10 mouse cellular contexts compared by ENCODE assay signal in genomic region chr11:67652893-67653255, GRCm38 (mm10). TPM values are rescaled to one million over a fixed set of nuclear protein-coding genes. Genes with fewer than 3 reads are reported as not detected.
DNase-seq lines count a peak whose midpoint lies in the region; ATAC-seq and TF ChIP-seq lines count a peak whose summit lies in the region.
"Had no signal": no experiment of that assay in that cellular context is flagged by ENCODE, and none has a peak within 500 bp of the region (broad histone marks: within the 10 kb centered on the region; RNA-seq: fewer than 3 reads in every experiment).

No protein-coding gene starts in this region.

- WGBS in embryonic facial prominence, embryonic 13.5 days: 40% methylated on average over 6 of the region's 6 CpGs
- WGBS in limb, embryonic 14.5 days: 59% methylated on average over 5 of the region's 6 CpGs
- WGBS in thymus, adult 2 months: 41% methylated on average over 6 of the region's 6 CpGs

- intact Hi-C loops in left cerebral cortex, adult 2 months (cut with DNase I): no loop called here

- no peaks in the 10 kb centered on the region; the same call in 1 of the 2 replicates for H3K27me3 ChIP-seq in embryonic facial prominence, embryonic 13.5 days
- H3K27me3 ChIP-seq in limb, embryonic 14.5 days (ENCODE audit: control insufficient read depth, insufficient read depth, low read length): no peaks in the 10 kb centered on the region
- H3K27me3 ChIP-seq in thymus, adult 2 months (ENCODE audit: control insufficient read depth, insufficient read depth, low read length): no peaks in the 10 kb centered on the region

- peak overlapping the region; percentile 41 for H3K4me2 ChIP-seq in embryonic facial prominence, embryonic 13.5 days
- H3K4me2 ChIP-seq in limb, embryonic 14.5 days (replicated peaks; ENCODE audit: low read depth, low read length, severe bottlenecking): peak overlapping the region; percentile 5; the same call in 1 of the 2 replicates

- no peak for TF ChIP-seq CTCF in left cerebral cortex, adult 2 months (IDR thresholded peaks at IDR 0.05)
- TF ChIP-seq CTCF in thymus, adult 2 months (IDR thresholded peaks at IDR 0.05; ENCODE audit: borderline replicate concordance, control insufficient read depth, extremely low read depth, insufficient read depth, low read length, poor library complexity): no peak

- DNase-seq in left cerebral cortex, adult 2 months (ENCODE audit: extremely low spot score in 1 of 2, low spot score in 2 of 2): no peak
- no peak for DNase-seq in left cerebral cortex, adult 11 months (ENCODE audit: low spot score)
- no peak for DNase-seq in limb, embryonic 14.5 days (ENCODE audit: low spot score)
- peak; percentile 56 for DNase-seq in retina, embryonic 14.5 days (ENCODE audit: low spot score)
- DNase-seq in B cell, adult 2 months: no peak
- no peak for DNase-seq in thymus, adult 2 months
- DNase-seq: heart, adult 2 months; kidney, adult 9 months had no signal

- no peaks in the 10 kb centered on the region for H3K9me3 ChIP-seq in embryonic facial prominence, embryonic 13.5 days
- no peaks in the 10 kb centered on the region for H3K9me3 ChIP-seq in limb, embryonic 14.5 days (ENCODE audit: control insufficient read depth, low read length)

- H3K36me3 ChIP-seq in embryonic facial prominence, embryonic 13.5 days: no peaks in the 10 kb centered on the region
- no peaks in the 10 kb centered on the region for H3K36me3 ChIP-seq in limb, embryonic 14.5 days (ENCODE audit: control insufficient read depth, insufficient read depth, low read length)
- H3K36me3 ChIP-seq in thymus, adult 2 months (ENCODE audit: control insufficient read depth, insufficient read depth, low read length): no peaks in the 10 kb centered on the region

- ATAC-seq in embryonic facial prominence, embryonic 13.5 days (ENCODE audit: insufficient number of reproducible peaks, insufficient read depth, low FRiP score, low TSS enrichment, low read depth): no peak
- ATAC-seq in limb, embryonic 14.5 days (ENCODE audit: low FRiP score, low read depth): no peak

- peak overlapping the region; percentile 82 for H3K27ac ChIP-seq in left cerebral cortex, adult 2 months
- no peak overlapping the region for H3K27ac ChIP-seq in embryonic facial prominence, embryonic 13.5 days
- H3K27ac ChIP-seq in limb, embryonic 14.5 days (replicated peaks; ENCODE audit: low read depth, low read length): no peak overlapping the region
- H3K27ac ChIP-seq in thymus, adult 2 months (ENCODE audit: control insufficient read depth, insufficient read depth, low read length): no peak overlapping the region
- H3K27ac ChIP-seq: heart, adult 2 months had no signal

- peaks cover 16% of the 10 kb centered on the region for H3K4me1 ChIP-seq in embryonic facial prominence, embryonic 13.5 days
- H3K4me1 ChIP-seq in limb, embryonic 14.5 days (ENCODE audit: control insufficient read depth, insufficient read depth, low read length): peaks cover 3% of the 10 kb centered on the region
- H3K4me1 ChIP-seq in thymus, adult 2 months (replicated peaks; ENCODE audit: control insufficient read depth, insufficient read depth, low read length): no peaks in the 10 kb centered on the region

- no peak for TF ChIP-seq POLR2A in limb, embryonic 14.5 days (IDR thresholded peaks at IDR 0.05; ENCODE audit: borderline replicate concordance, extremely low read depth, insufficient read depth, insufficient read length)
- TF ChIP-seq POLR2A in thymus, adult 2 months (IDR thresholded peaks at IDR 0.05; ENCODE audit: control insufficient read depth, extremely low read depth, insufficient read depth, low read length, poor library complexity): no peak

- peak overlapping the region; percentile 32 for H3K4me3 ChIP-seq in left cerebral cortex, adult 2 months
- no peak overlapping the region for H3K4me3 ChIP-seq in embryonic facial prominence, embryonic 13.5 days
- no peak overlapping the region for H3K4me3 ChIP-seq in limb, embryonic 14.5 days (replicated peaks; ENCODE audit: low read length)
- no peak overlapping the region for H3K4me3 ChIP-seq in thymus, adult 2 months (ENCODE audit: control insufficient read depth, insufficient read depth, low read length)
- H3K4me3 ChIP-seq: heart, adult 2 months had no signal

- H3K9ac ChIP-seq in embryonic facial prominence, embryonic 13.5 days: 0 out of 2 replicates have a peak overlapping the region, but pooled peaks have one; percentile 32
- no peak overlapping the region for H3K9ac ChIP-seq in limb, embryonic 14.5 days (ENCODE audit: low read depth, low read length, severe bottlenecking)

RNA-seq across cellular contexts. Expression of gene Rcvrn, which starts 42.3 kb away (rescaled TPM):
- 1 to 10 TPM in 1 of 2 experiments, under 1 TPM in 1; 0.91 to 3.2 TPM for total RNA-seq in left cerebral cortex, adult 2 months (2021)
- polyA plus RNA-seq in embryonic facial prominence, embryonic 13.5 days (2015; fragmentation: Nextera tagmentation; extraction: Ambion mirVana): not detected in 2 replicates
- 0.09 and 0.11 TPM in 2 replicates for polyA plus RNA-seq in limb, embryonic 14.5 days (2012; rRNA removed)
- polyA plus RNA-seq in limb, embryonic 14.5 days (2014; fragmentation: Nextera tagmentation; extraction: Ambion mirVana): not detected in 2 replicates
- 0.29 and 0.38 TPM in 2 replicates for polyA plus RNA-seq in thymus, adult 2 months (2012; rRNA removed)
- total RNA-seq: heart, adult 2 months; megakaryocyte progenitor cell, adult 5-6 weeks had no signal
- polyA plus RNA-seq: heart, adult 2 months had no signal
